Mouse (Mus musculus) hindlimb bud, embryonic 11.5 days (tissue): ENCODE data around the gene Kel.

Source experiments
- DNase-seq: peaks from one replicate; pipeline ENCODE4 v3.0.0-alpha.2; 2012; ENCODE audit warnings: low read depth, low spot score; ENCODE audit errors: extremely low spot score

Gene Kel

GRCm38 (mm10) chr6:41704123-41704522 is at the start of gene Kel:
Gene Kel (minus strand): TSS chr6:41704339.
- no peak for DNase-seq

GRCm38 (mm10) chr6:41744664-41745392 is 40.7 kb upstream of the Kel start:
- DNase-seq = no peak

GRCm38 (mm10) chr6:41741101-41741500 is 37.0 kb upstream of the Kel start:
- DNase-seq = no peak

- DNase-seq = no peak
These were observed 30.8 kb upstream of the Kel start for GRCm38 (mm10) chr6:41734719-41735470.

GRCm38 (mm10) chr6:41727989-41728609 is 24.0 kb upstream of the Kel start:
- DNase-seq = no peak

- DNase-seq = no peak
These were observed 17.3 kb upstream of the Kel start for GRCm38 (mm10) chr6:41721430-41721829.

GRCm38 (mm10) chr6:41710281-41710680 is 6.1 kb upstream of the Kel start:
- DNase-seq = no peak

- no peak for DNase-seq
These were observed 2.1 kb upstream of the Kel start for GRCm38 (mm10) chr6:41706275-41706674.

- DNase-seq = no peak
These were observed 1.2 kb downstream of the Kel start for GRCm38 (mm10) chr6:41702928-41703327.

- no peak for DNase-seq
These were observed 2.9 kb downstream of the Kel start for GRCm38 (mm10) chr6:41701245-41701644.

- DNase-seq = no peak
These were observed 9.7 kb downstream of the Kel start for GRCm38 (mm10) chr6:41694407-41694806.

- no peak for DNase-seq
These were observed 11.9 kb downstream of the Kel start for GRCm38 (mm10) chr6:41692200-41692599.

GRCm38 (mm10) chr6:41685596-41685995 is 18.5 kb downstream of the Kel start:
- no peak for DNase-seq

GRCm38 (mm10) chr6:41684911-41685310 is 19.2 kb downstream of the Kel start:
- no peak for DNase-seq

GRCm38 (mm10) chr6:41684131-41684530 is 20.0 kb downstream of the Kel start, which contains the start of gene Llcfc1:
Gene Llcfc1 (plus strand): TSS chr6:41684431.
- no peak for DNase-seq

- DNase-seq = no peak
These were observed 22.5 kb downstream of the Kel start for GRCm38 (mm10) chr6:41681656-41682055.

- no peak for DNase-seq
These were observed 23.5 kb downstream of the Kel start, which contains the start of gene Trpv5 for GRCm38 (mm10) chr6:41680669-41681068. Gene Trpv5 (minus strand): TSS chr6:41680769.

GRCm38 (mm10) chr6:41676530-41676929 is 27.6 kb downstream of the Kel start:
- no peak for DNase-seq

- no peak for DNase-seq
These were observed 41.8 kb downstream of the Kel start for GRCm38 (mm10) chr6:41662320-41662719.

GRCm38 (mm10) chr6:41658487-41658886 is 45.7 kb downstream of the Kel start:
- DNase-seq = no peak

GRCm38 (mm10) chr6:41654648-41655047 is 49.5 kb downstream of the Kel start:
- no peak for DNase-seq

- DNase-seq = no peak
These were observed 51.0 kb downstream of the Kel start for GRCm38 (mm10) chr6:41653173-41653572.
